Comparison of ENCODE assay signal across 22 mouse cellular contexts in genomic region chr3:98752171-98752570, GRCm38 (mm10). TPM values are rescaled to one million over a fixed set of nuclear protein-coding genes. Genes with fewer than 3 reads are reported as not detected.
DNase-seq lines count a peak whose midpoint lies in the region; TF ChIP-seq lines count a peak whose summit lies in the region.
"Had no signal": no experiment of that assay in that cellular context is flagged by ENCODE, and none has a peak within 500 bp of the region (broad histone marks: within the 10 kb centered on the region; RNA-seq: fewer than 3 reads in every experiment).

No protein-coding gene starts in this region.

- no peak overlapping the region for H3K4me3 ChIP-seq in liver, adult 2 months (ENCODE audit: insufficient read depth, low read depth, low read length)

- DNase-seq in liver, adult 2 months (ENCODE audit: extremely low read depth, low read depth, low spot score): peak; percentile 96
- no peak for DNase-seq in liver
- DNase-seq: adrenal gland, adult 2 months; adrenal gland, adult 8-10 months; adrenal gland, postnatal 10 days; adrenal gland, postnatal 14 days; adrenal gland, postnatal 25 days; adrenal gland, postnatal 36 days; B cell, adult 2 months; cerebellum, adult 11 months; cerebellum, adult 11-12 months; cerebellum, adult 18-20 months; cerebellum, adult 2 months had no signal

- TF ChIP-seq POLR2A in liver, adult 2 months (IDR thresholded peaks at IDR 0.05; ENCODE audit: extremely low read depth, insufficient read depth, low read length): no peak

- no peak for TF ChIP-seq CTCF in liver, adult 2 months (IDR thresholded peaks at IDR 0.05; ENCODE audit: low read depth, low read length)

- no peaks in the 10 kb centered on the region for H3K27me3 ChIP-seq in liver, adult 2 months (ENCODE audit: control insufficient read depth, insufficient read depth, low read length)
- H3K27me3 ChIP-seq: CH12.LX had no signal

- peaks cover 40% of the 10 kb centered on the region for H3K36me3 ChIP-seq in liver, adult 2 months (ENCODE audit: control insufficient read depth, insufficient read depth, low read length)
- H3K36me3 ChIP-seq: G1E had no signal

- H3K27ac ChIP-seq in liver, adult 2 months (replicated peaks; ENCODE audit: insufficient read depth, low read depth, low read length): peak overlapping the region; percentile 94

- peaks cover 9% of the 10 kb centered on the region; the same call in 1 of the 2 replicates for H3K79me2 ChIP-seq in liver, adult 2 months (ENCODE audit: control insufficient read depth, insufficient read depth, low read length)

- H3K9ac ChIP-seq in liver, adult 2 months (ENCODE audit: low read depth, low read length): peak overlapping the region; percentile 54; the same call in 1 of the 2 replicates

- H3K4me1 ChIP-seq in liver, adult 2 months (ENCODE audit: control insufficient read depth, insufficient read depth, low read length): peaks cover 34% of the 10 kb centered on the region; the same call in 1 of the 2 replicates

- WGBS in liver, adult 2 months: 10% methylated on average over 2 of the region's 2 CpGs

RNA-seq across cellular contexts. Expression of gene Hsd3b3, which starts 10.8 kb away (rescaled TPM):
- total RNA-seq in liver, adult 2 months (2014; rRNA removed): 263 and 290 TPM in 2 replicates
- 213 and 241 TPM in 2 replicates for polyA plus RNA-seq in liver, adult 2 months (2012; rRNA removed)
- total RNA-seq: adrenal gland, adult 18-20 months; adrenal gland, adult 8-10 months; adrenal gland, postnatal 25 days; adrenal gland, postnatal 36 days; CH12.LX; ES-E14; MEL had no signal
- polyA plus RNA-seq: brain, embryonic 14.5 days; C2C12; cerebellum, adult 2 months; G1E had no signal

RNA-seq across cellular contexts. Expression of gene Hsd3b2, which starts 27.8 kb away (rescaled TPM):
- 23.0 and 23.2 TPM in 2 replicates for total RNA-seq in liver, adult 2 months (2014; rRNA removed)
- 14.4 and 15.5 TPM in 2 replicates for polyA plus RNA-seq in liver, adult 2 months (2012; rRNA removed)
- total RNA-seq: adrenal gland, adult 18-20 months; CH12.LX; MEL had no signal
- polyA plus RNA-seq: activated CD4-positive, CD25-positive, alpha-beta regulatory T cell, adult 4 months; adrenal gland, adult 2 months; CD4-positive, CD25-positive, alpha-beta regulatory T cell, adult 4 months; G1E had no signal
